Mouse (Mus musculus) kidney, postnatal 4 days (tissue): ENCODE measurements around the gene Gsg1l.

Source experiments
- DNase-seq, 2 experiments: peaks; one replicate each; pipeline ENCODE4 v3.0.0; 2021; ENCODE audit warnings: mixed read lengths in 2 of 2

The Gsg1l gene

GRCm38 (mm10) chr7:126080949-126081654, 1.1 kb downstream of the Gsg1l start:
- DNase-seq = no peak

GRCm38 (mm10) chr7:126076935-126077334, 5.3 kb downstream of the Gsg1l start:
- DNase-seq = no peak

- peak in 1 of 2 experiments; percentile 27 for DNase-seq
Measured at GRCm38 (mm10) chr7:126075058-126075457, 7.2 kb downstream of the Gsg1l start.

- DNase-seq = no peak
Measured at GRCm38 (mm10) chr7:126070321-126070720, 11.9 kb downstream of the Gsg1l start.

- DNase-seq = peak; percentile 66 to 68
Measured at GRCm38 (mm10) chr7:126066777-126067176, 15.4 kb downstream of the Gsg1l start.

GRCm38 (mm10) chr7:126065243-126065876, 16.9 kb downstream of the Gsg1l start:
- DNase-seq = no peak

GRCm38 (mm10) chr7:126062228-126062627, 20.0 kb downstream of the Gsg1l start:
- no peak for DNase-seq

GRCm38 (mm10) chr7:126058918-126059317, 23.3 kb downstream of the Gsg1l start:
- DNase-seq = peak in 1 of 2 experiments; percentile 21

GRCm38 (mm10) chr7:126057332-126057914, 24.8 kb downstream of the Gsg1l start:
- DNase-seq = no peak

- no peak for DNase-seq
Measured at GRCm38 (mm10) chr7:126054574-126054973, 27.6 kb downstream of the Gsg1l start.

GRCm38 (mm10) chr7:126053618-126054017, 28.6 kb downstream of the Gsg1l start:
- DNase-seq = no peak

- DNase-seq = no peak
Measured at GRCm38 (mm10) chr7:126051910-126052309, 30.3 kb downstream of the Gsg1l start.

- no peak for DNase-seq
Measured at GRCm38 (mm10) chr7:126045077-126045476, 37.1 kb downstream of the Gsg1l start.

- DNase-seq = no peak
Measured at GRCm38 (mm10) chr7:126042306-126042705, 39.9 kb downstream of the Gsg1l start.

GRCm38 (mm10) chr7:126040794-126041526, 41.3 kb downstream of the Gsg1l start:
- DNase-seq = peak; percentile 21 to 42

- DNase-seq = no peak
Measured at GRCm38 (mm10) chr7:126039847-126040246, 42.4 kb downstream of the Gsg1l start.

- DNase-seq = no peak
Measured at GRCm38 (mm10) chr7:126039247-126039835, 42.9 kb downstream of the Gsg1l start.

GRCm38 (mm10) chr7:126038366-126039246, 43.6 kb downstream of the Gsg1l start:
- DNase-seq = peak; percentile 60 to 71

GRCm38 (mm10) chr7:126035332-126035731, 46.9 kb downstream of the Gsg1l start:
- no peak for DNase-seq

GRCm38 (mm10) chr7:126032776-126033209, 49.4 kb downstream of the Gsg1l start:
- no peak for DNase-seq

- DNase-seq = no peak
Measured at GRCm38 (mm10) chr7:126032365-126032755, 49.9 kb downstream of the Gsg1l start.
